Mouse (Mus musculus): ENCODE results near the gene Olfr1424. TPM values are rescaled to one million over a fixed set of nuclear protein-coding genes. Genes with fewer than 3 reads are reported as not detected.

The Olfr1424 gene
- polyA plus RNA-seq, 1 experiment from 2014 or later = not detected

GRCm38 (mm10) chr19:12041217-12041616 lies 21.3 kb downstream of the Olfr1424 start, which contains the start of gene Olfr1423:
TSS of gene Olfr1423 (minus strand) at chr19:12041317.
- Histone ChIP-seq H3K27me3 (ENCODE audit: insufficient read depth, low read length) (no peaks in the 10 kb centered on the region), H3K27ac (ENCODE audit: low read depth) (no peak within 1 kb of the TSS), H3K4me2 (no peak within 1 kb of the TSS), H3K9ac (no peak within 1 kb of the TSS), H3K9me3 (ENCODE audit: low read depth, low read length) (no peaks in the 10 kb centered on the region), H3K4me3 (ENCODE audit: low read depth, low read length) (no peak within 1 kb of the TSS), H3K4me1 (ENCODE audit: insufficient read depth) (no peaks in the 10 kb centered on the region), H3K36me3 (ENCODE audit: insufficient read depth) (no peaks in the 10 kb centered on the region)
- no peak for DNase-seq
- WGBS = 46% methylated on average over 2 of the region's 2 CpGs
- no peak for TF ChIP-seq CTCF (IDR thresholded peaks at IDR 0.05; ENCODE audit: low read depth)
- no peak for ATAC-seq (ENCODE audit: insufficient read depth)

DNA sequence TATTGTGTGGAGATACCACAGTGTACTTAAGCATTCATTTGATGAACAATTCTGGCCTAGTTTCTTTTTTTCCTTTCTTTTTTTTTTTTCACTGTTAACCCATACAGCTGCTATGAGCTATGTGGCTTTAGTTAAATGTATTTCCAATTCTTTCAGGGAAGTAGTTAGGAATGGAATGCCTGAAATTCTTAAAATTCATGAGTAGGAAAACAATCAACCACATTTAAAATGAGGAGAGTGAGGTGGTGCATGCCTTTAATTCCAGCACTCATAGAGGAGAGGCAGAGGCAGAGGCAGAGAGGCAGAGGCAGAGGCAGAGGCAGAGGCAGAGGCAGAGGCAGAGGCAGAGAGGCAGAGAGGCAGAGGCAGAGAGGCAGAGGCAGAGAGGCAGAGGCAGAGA lies 24.8 kb downstream of the Olfr1424 start:
- ATAC-seq (ENCODE audit: insufficient read depth) (no peak), DNase-seq (no peak)
- no peak overlapping the region for H3K4me3 ChIP-seq (ENCODE audit: low read depth, low read length)

GRCm38 (mm10) chr19:12026606-12027005 lies 35.9 kb downstream of the Olfr1424 start:
- no peaks in the 10 kb centered on the region for H3K36me3 ChIP-seq (ENCODE audit: insufficient read depth)
- H3K4me2 ChIP-seq = no peak overlapping the region
- no peak overlapping the region for H3K9ac ChIP-seq
- ATAC-seq (ENCODE audit: insufficient read depth) (peak; percentile 47; the same call in 1 of the 2 replicates), DNase-seq (peak; percentile 30)
- no peaks in the 10 kb centered on the region for H3K4me1 ChIP-seq (ENCODE audit: insufficient read depth)
- H3K27me3 ChIP-seq (ENCODE audit: insufficient read depth, low read length) = no peaks in the 10 kb centered on the region
- 39% methylated on average over 2 of the region's 2 CpGs for WGBS
- no peak overlapping the region for H3K4me3 ChIP-seq (ENCODE audit: low read depth, low read length)
- TF ChIP-seq CTCF (IDR thresholded peaks at IDR 0.05; ENCODE audit: low read depth) = no peak
- no peak overlapping the region for H3K27ac ChIP-seq (ENCODE audit: low read depth)
- H3K9me3 ChIP-seq (ENCODE audit: low read depth, low read length) = no peaks in the 10 kb centered on the region

More for the DNA sequence above, 24.8 kb downstream of the Olfr1424 start:
- H3K9me3 ChIP-seq (ENCODE audit: low read depth, low read length) = no peaks in the 10 kb centered on the region
- no peak overlapping the region for H3K4me2 ChIP-seq
- no peak overlapping the region for H3K27ac ChIP-seq (ENCODE audit: low read depth)
- H3K4me1 ChIP-seq (ENCODE audit: insufficient read depth) = no peaks in the 10 kb centered on the region
- no peaks in the 10 kb centered on the region for H3K36me3 ChIP-seq (ENCODE audit: insufficient read depth)
- H3K9ac ChIP-seq = no peak overlapping the region
- no peak for TF ChIP-seq CTCF (IDR thresholded peaks at IDR 0.05; ENCODE audit: low read depth)
- no peaks in the 10 kb centered on the region for H3K27me3 ChIP-seq (ENCODE audit: insufficient read depth, low read length)

DNA sequence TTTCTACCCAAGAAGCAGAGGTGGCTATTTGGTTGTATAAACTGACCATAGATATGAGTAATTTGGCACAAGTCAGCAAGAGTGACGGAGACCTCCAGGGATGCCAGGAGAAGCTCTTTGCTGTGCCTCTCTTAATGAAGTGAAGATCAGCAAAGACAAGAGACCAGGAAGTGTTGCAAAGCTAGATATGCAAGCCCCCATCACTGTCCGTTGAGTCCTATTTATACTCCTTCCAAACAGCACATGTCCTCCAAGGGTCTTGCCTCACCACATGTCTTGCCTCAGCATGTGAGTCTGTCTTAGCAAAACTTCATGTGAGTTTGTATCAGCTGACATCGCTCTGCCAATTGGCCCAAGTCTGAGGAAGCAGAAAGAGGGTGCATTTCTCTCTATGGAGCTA lies 37.1 kb downstream of the Olfr1424 start:
- ATAC-seq (ENCODE audit: insufficient read depth) (no peak), DNase-seq (no peak)
- Histone ChIP-seq H3K9ac (no peak overlapping the region), H3K4me2 (no peak overlapping the region), H3K4me3 (ENCODE audit: low read depth, low read length) (no peak overlapping the region), H3K4me1 (ENCODE audit: insufficient read depth) (no peaks in the 10 kb centered on the region), H3K27me3 (ENCODE audit: insufficient read depth, low read length) (no peaks in the 10 kb centered on the region), H3K9me3 (ENCODE audit: low read depth, low read length) (no peaks in the 10 kb centered on the region), H3K27ac (ENCODE audit: low read depth) (no peak overlapping the region), H3K36me3 (ENCODE audit: insufficient read depth) (no peaks in the 10 kb centered on the region)
- TF ChIP-seq CTCF (IDR thresholded peaks at IDR 0.05; ENCODE audit: low read depth) = no peak
- 69% methylated on average over 3 of the region's 3 CpGs for WGBS

DNA sequence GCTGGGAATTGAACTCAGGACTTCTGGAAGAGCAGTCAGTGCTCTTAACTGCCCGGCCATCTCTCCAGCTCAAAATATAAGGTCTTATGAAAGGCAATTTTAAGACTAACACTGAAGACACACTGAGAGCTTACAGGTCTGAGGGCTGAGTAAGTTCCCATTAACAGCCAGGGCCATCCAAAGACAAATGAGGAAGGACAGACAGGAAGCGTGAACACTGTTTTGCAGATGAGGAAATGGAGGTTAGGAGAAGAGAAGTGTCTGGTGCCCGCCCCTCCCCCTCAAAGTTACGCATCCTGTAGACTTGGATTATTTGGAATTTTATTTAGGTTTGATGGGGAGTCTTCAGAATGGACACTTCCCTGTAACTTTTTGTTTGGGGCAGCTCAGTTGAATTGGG lies 38.3 kb downstream of the Olfr1424 start:
- Histone ChIP-seq H3K9ac (no peak overlapping the region), H3K4me2 (no peak overlapping the region), H3K9me3 (ENCODE audit: low read depth, low read length) (no peaks in the 10 kb centered on the region), H3K4me3 (ENCODE audit: low read depth, low read length) (no peak overlapping the region), H3K27me3 (ENCODE audit: insufficient read depth, low read length) (no peaks in the 10 kb centered on the region), H3K27ac (ENCODE audit: low read depth) (no peak overlapping the region), H3K36me3 (ENCODE audit: insufficient read depth) (no peaks in the 10 kb centered on the region), H3K4me1 (ENCODE audit: insufficient read depth) (no peaks in the 10 kb centered on the region)
- ATAC-seq (ENCODE audit: insufficient read depth) (no peak), DNase-seq (no peak)
- TF ChIP-seq CTCF (IDR thresholded peaks at IDR 0.05; ENCODE audit: low read depth) = no peak
- 78% methylated on average over 4 of the region's 4 CpGs for WGBS

DNA sequence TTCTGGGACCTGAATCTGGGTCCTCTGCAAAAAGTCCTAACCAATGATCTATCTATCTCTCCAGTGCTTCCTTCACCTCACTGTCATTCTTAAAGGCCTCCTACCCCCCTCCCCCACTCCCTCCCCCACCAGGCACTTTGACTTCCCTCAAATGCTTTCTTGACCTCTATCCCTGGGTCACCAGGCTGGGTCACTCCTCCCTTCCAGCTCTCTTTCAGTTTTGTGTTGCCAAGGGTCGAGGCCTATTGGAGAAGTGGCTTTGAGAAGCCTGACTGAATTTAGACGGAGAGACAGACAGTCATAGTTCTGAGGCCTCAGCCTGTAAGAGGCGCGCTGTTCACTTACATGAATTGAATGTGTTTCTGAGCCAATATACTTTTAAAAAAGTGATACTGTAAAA lies 46.3 kb downstream of the Olfr1424 start:
- H3K9ac ChIP-seq = no peak overlapping the region
- H3K9me3 ChIP-seq (ENCODE audit: low read depth, low read length) = no peaks in the 10 kb centered on the region
- H3K4me1 ChIP-seq (ENCODE audit: insufficient read depth) = no peaks in the 10 kb centered on the region
- DNase-seq (no peak), ATAC-seq (ENCODE audit: insufficient read depth) (no peak)
- no peak overlapping the region for H3K4me3 ChIP-seq (ENCODE audit: low read depth, low read length)
- H3K36me3 ChIP-seq (ENCODE audit: insufficient read depth) = no peaks in the 10 kb centered on the region
- H3K27me3 ChIP-seq (ENCODE audit: insufficient read depth, low read length) = no peaks in the 10 kb centered on the region
- no peak overlapping the region for H3K27ac ChIP-seq (ENCODE audit: low read depth)
- TF ChIP-seq CTCF (IDR thresholded peaks at IDR 0.05; ENCODE audit: low read depth) = no peak
- WGBS = 73% methylated on average over 4 of the region's 4 CpGs
- no peak overlapping the region for H3K4me2 ChIP-seq

GRCm38 (mm10) chr19:12015708-12016107 lies 46.8 kb downstream of the Olfr1424 start:
- Histone ChIP-seq H3K9me3 (ENCODE audit: low read depth, low read length) (no peaks in the 10 kb centered on the region), H3K4me3 (ENCODE audit: low read depth, low read length) (no peak overlapping the region), H3K9ac (no peak overlapping the region), H3K27ac (ENCODE audit: low read depth) (no peak overlapping the region), H3K4me2 (no peak overlapping the region), H3K27me3 (ENCODE audit: insufficient read depth, low read length) (no peaks in the 10 kb centered on the region), H3K4me1 (ENCODE audit: insufficient read depth) (no peaks in the 10 kb centered on the region), H3K36me3 (ENCODE audit: insufficient read depth) (no peaks in the 10 kb centered on the region)
- peak; percentile 52 for TF ChIP-seq CTCF (IDR thresholded peaks at IDR 0.05; ENCODE audit: low read depth)
- 67% methylated on average over 8 of the region's 8 CpGs for WGBS
- ATAC-seq (ENCODE audit: insufficient read depth) = no peak
- peak; percentile 31 for DNase-seq

DNA sequence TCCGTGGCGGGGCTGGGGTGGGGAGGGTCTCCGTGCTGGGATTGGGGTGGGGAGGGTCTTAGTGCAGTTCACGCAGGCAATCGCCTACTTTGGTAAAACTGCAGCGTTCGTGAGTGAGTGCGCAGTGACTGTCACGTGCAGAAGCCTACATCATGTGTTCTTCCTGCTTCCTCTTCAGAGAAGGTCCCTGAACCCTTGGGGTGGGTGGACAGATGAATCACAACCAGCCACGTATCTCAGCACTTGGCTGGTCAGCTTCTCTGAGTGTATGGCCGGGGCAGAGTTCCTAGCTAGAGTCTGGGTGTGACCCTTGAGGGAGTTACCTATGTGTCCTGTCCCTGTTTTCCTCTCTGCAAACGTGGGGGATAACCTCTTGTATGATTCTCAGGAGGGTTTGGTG lies 49.3 kb downstream of the Olfr1424 start:
- H3K36me3 ChIP-seq (ENCODE audit: insufficient read depth) = no peaks in the 10 kb centered on the region
- ATAC-seq (ENCODE audit: insufficient read depth) (no peak), DNase-seq (peak; percentile 73)
- H3K27ac ChIP-seq (ENCODE audit: low read depth) = no peak overlapping the region
- H3K4me3 ChIP-seq (ENCODE audit: low read depth, low read length) = peak overlapping the region; percentile 61
- no peaks in the 10 kb centered on the region for H3K9me3 ChIP-seq (ENCODE audit: low read depth, low read length)
- under 1% methylated on average over 9 of the region's 12 CpGs for WGBS
- H3K27me3 ChIP-seq (ENCODE audit: insufficient read depth, low read length) = no peaks in the 10 kb centered on the region
- H3K9ac ChIP-seq = peak overlapping the region; percentile 50
- peak overlapping the region; percentile 70 for H3K4me2 ChIP-seq
- no peaks in the 10 kb centered on the region for H3K4me1 ChIP-seq (ENCODE audit: insufficient read depth)
- no peak for TF ChIP-seq CTCF (IDR thresholded peaks at IDR 0.05; ENCODE audit: low read depth)

Measured in lung, embryonic 14.5 days (tissue).